Mouse (Mus musculus) MEL (cell line): Measurements from ENCODE around the gene Stab2. TPM values are rescaled to one million over a fixed set of nuclear protein-coding genes. Genes with fewer than 3 reads are reported as not detected.

Experiments
- DNase-seq: peaks from one replicate; pipeline ENCODE4 v3.0.0; 2011; ENCODE audit warnings: low read depth, low spot score
- H3K27ac ChIP-seq: 2 replicates; pipeline ENCODE4 v1.5.1; 2012; ENCODE audit warnings: low read depth, mild to moderate bottlenecking, control low read depth, low read length, moderate library complexity; ENCODE audit not compliant: control insufficient read depth
- H3K27me3 ChIP-seq, 2 experiments: fragments of 150-350 bp in 1 of 2; sonication (generic) in 1 of 2; 2 replicates each; pipeline ENCODE4 v1.6.1; 2012; ENCODE audit warnings: low read length in 2 of 2, mild to moderate bottlenecking in 2 of 2, improper control_type of control experiment in 1 of 2, moderate library complexity in 1 of 2; ENCODE audit not compliant: insufficient read depth in 2 of 2, control insufficient read depth in 1 of 2
- H3K36me3 ChIP-seq, 2 experiments: 2 replicates each; pipeline ENCODE4 v1.6.1; 2012 to 2014; ENCODE audit warnings: low read length in 2 of 2, improper control_type of control experiment in 1 of 2, inconsistent platforms in 1 of 2, mild to moderate bottlenecking in 1 of 2; ENCODE audit not compliant: insufficient read depth in 2 of 2, control insufficient read depth in 1 of 2
- H3K4me1 ChIP-seq, 2 experiments: fragments of 150-350 bp in 1 of 2; sonication (generic) in 1 of 2; 2 replicates each; pipeline ENCODE4 v1.6.1; 2012; ENCODE audit warnings: low read length in 2 of 2, improper control_type of control experiment in 1 of 2, mild to moderate bottlenecking in 1 of 2; ENCODE audit not compliant: insufficient read depth in 2 of 2, control insufficient read depth in 1 of 2
- H3K4me3 ChIP-seq, 2 experiments: fragments of 150-350 bp in 1 of 2; sonication (generic) in 1 of 2; 2 replicates each; pipeline ENCODE4 v1.5.1; 2012; ENCODE audit warnings: low read depth in 2 of 2, low read length in 2 of 2, mild to moderate bottlenecking in 2 of 2, moderate library complexity in 2 of 2, control low read depth in 1 of 2, improper control_type of control experiment in 1 of 2; ENCODE audit not compliant: control insufficient read depth in 1 of 2, insufficient read depth in 1 of 2
- H3K79me2 ChIP-seq: 2 replicates; pipeline ENCODE4 v1.6.1; 2012; ENCODE audit warnings: mild to moderate bottlenecking, low read length, moderate library complexity; ENCODE audit not compliant: control insufficient read depth, poor library complexity, insufficient read depth
- H3K9ac ChIP-seq: 2 replicates; pipeline ENCODE4 v1.6.1; 2012; ENCODE audit warnings: low read depth, mild to moderate bottlenecking, control low read depth, low read length, moderate library complexity; ENCODE audit not compliant: control insufficient read depth, poor library complexity, severe bottlenecking
- H3K9me3 ChIP-seq: fragments of 150-350 bp; sonication (generic); replicated peaks from 2 replicates; pipeline ENCODE4 v1.6.1; 2012; ENCODE audit warnings: mild to moderate bottlenecking, low read length, improper control_type of control experiment, moderate library complexity; ENCODE audit not compliant: insufficient read depth
- GATA1 ChIP-seq: IDR thresholded peaks from 2 replicates; pipeline ENCODE4 v1.6.1; 2011; ENCODE audit warnings: low read depth, low read length, improper control_type of control experiment
- HCFC1 ChIP-seq: IDR thresholded peaks from 2 replicates; pipeline ENCODE4 v1.6.1; 2012; ENCODE audit warnings: low read depth, mild to moderate bottlenecking, inconsistent platforms, low read length, improper control_type of control experiment, moderate library complexity
- MAX ChIP-seq: IDR thresholded peaks from 2 replicates; pipeline ENCODE4 v1.6.1; 2011; ENCODE audit warnings: low read length, improper control_type of control experiment
- MAZ ChIP-seq: IDR thresholded peaks from 2 replicates; pipeline ENCODE4 v1.6.1; 2012; ENCODE audit warnings: low read depth, mild to moderate bottlenecking, inconsistent platforms, low read length, improper control_type of control experiment
- MEF2A ChIP-seq: IDR thresholded peaks from 2 replicates; pipeline ENCODE4 v1.6.1; 2014; ENCODE audit warnings: low read depth, mild to moderate bottlenecking, inconsistent platforms, low read length, improper control_type of control experiment; ENCODE audit not compliant: poor library complexity, insufficient replicate concordance, severe bottlenecking; ENCODE audit errors: extremely low read depth
- MXI1 ChIP-seq: IDR thresholded peaks from 2 replicates; pipeline ENCODE4 v1.6.1; 2011; ENCODE audit warnings: mild to moderate bottlenecking, low read depth, low read length, improper control_type of control experiment
- MYB ChIP-seq: IDR thresholded peaks from 2 replicates; pipeline ENCODE4 v1.6.1; 2011; ENCODE audit warnings: mild to moderate bottlenecking, low read depth, low read length, improper control_type of control experiment
- MYC ChIP-seq: IDR thresholded peaks from 2 replicates; pipeline ENCODE4 v1.6.1; 2011; ENCODE audit warnings: low read depth, mild to moderate bottlenecking, low read length, improper control_type of control experiment, moderate library complexity
- NELFE ChIP-seq: IDR thresholded peaks from 2 replicates; pipeline ENCODE4 v1.6.1; 2011; ENCODE audit warnings: low read depth, low read length, improper control_type of control experiment
- NRF1 ChIP-seq: IDR thresholded peaks from 2 replicates; pipeline ENCODE4 v1.6.1; 2014; ENCODE audit warnings: low read depth, mild to moderate bottlenecking, inconsistent platforms, low read length, improper control_type of control experiment, moderate library complexity; ENCODE audit not compliant: poor library complexity, insufficient read depth, severe bottlenecking
- POLR2A ChIP-seq, 2 experiments: IDR thresholded peaks; 2 replicates each; pipeline ENCODE4 v1.6.1; 2011 to 2012; ENCODE audit warnings: low read length in 2 of 2, mild to moderate bottlenecking in 2 of 2, control low read depth in 1 of 2, improper control_type of control experiment in 1 of 2, low read depth in 1 of 2, moderate library complexity in 1 of 2; ENCODE audit not compliant: control insufficient read depth in 1 of 2, insufficient read depth in 1 of 2, poor library complexity in 1 of 2
- POLR2AphosphoS2 ChIP-seq: IDR thresholded peaks from 2 replicates; pipeline ENCODE4 v1.6.1; 2011; ENCODE audit warnings: low read length, improper control_type of control experiment
- SIN3A ChIP-seq: IDR thresholded peaks from 2 replicates; pipeline ENCODE4 v1.6.1; 2012; ENCODE audit warnings: low read length, improper control_type of control experiment, inconsistent platforms
- TCF12 ChIP-seq: IDR thresholded peaks from 2 replicates; pipeline ENCODE4 v1.6.1; 2014; ENCODE audit warnings: low read depth, mild to moderate bottlenecking, inconsistent platforms, low read length, improper control_type of control experiment, moderate library complexity
- UBTF ChIP-seq: IDR thresholded peaks from 2 replicates; pipeline ENCODE4 v1.6.1; 2012; ENCODE audit warnings: low read depth, mild to moderate bottlenecking, inconsistent platforms, low read length, improper control_type of control experiment, moderate library complexity, borderline replicate concordance; ENCODE audit not compliant: insufficient read depth
- ZC3H11A ChIP-seq: IDR thresholded peaks from 2 replicates; pipeline ENCODE4 v1.6.1; 2012; ENCODE audit warnings: low read depth, mild to moderate bottlenecking, inconsistent platforms, low read length, improper control_type of control experiment
- ZKSCAN1 ChIP-seq: IDR thresholded peaks from 2 replicates; pipeline ENCODE4 v1.6.1; 2012; ENCODE audit warnings: low read depth, mild to moderate bottlenecking, inconsistent platforms, low read length, improper control_type of control experiment, moderate library complexity
- ZMIZ1 ChIP-seq: IDR thresholded peaks from 2 replicates; pipeline ENCODE4 v1.6.1; 2012; ENCODE audit warnings: low read depth, mild to moderate bottlenecking, inconsistent platforms, low read length, improper control_type of control experiment, moderate library complexity
- ZNF384 ChIP-seq: IDR thresholded peaks from 2 replicates; pipeline ENCODE4 v1.6.1; 2012; ENCODE audit warnings: low read depth, mild to moderate bottlenecking, inconsistent platforms, low read length, improper control_type of control experiment
- polyA plus RNA-seq, 2 experiments: library from polyadenylated mRNA; stranded (reverse) in 1 of 2; unstranded in 1 of 2; fragments of >175 nt in 1 of 2; fragments of >200 nt in 1 of 2; gene quantifications; 2 replicates each; pipeline versions ENCODE4 v1.2.1 to v1.2.4; 2012; ENCODE audit warnings: low replicate concordance in 2 of 2, low read depth in 1 of 2; ENCODE audit not compliant: insufficient read length in 2 of 2, insufficient read depth in 1 of 2, missing spikeins in 1 of 2
- total RNA-seq: library from RNA; depleted of rRNA; stranded (reverse); fragments of 300-350 nt; gene quantifications from 2 replicates; pipeline ENCODE4 v1.2.3, GENCODE M21; 2012

The Stab2 gene
- total and polyA plus RNA-seq, 3 experiments = 0.73 to 5.1 TPM; not detected in 1

DNA sequence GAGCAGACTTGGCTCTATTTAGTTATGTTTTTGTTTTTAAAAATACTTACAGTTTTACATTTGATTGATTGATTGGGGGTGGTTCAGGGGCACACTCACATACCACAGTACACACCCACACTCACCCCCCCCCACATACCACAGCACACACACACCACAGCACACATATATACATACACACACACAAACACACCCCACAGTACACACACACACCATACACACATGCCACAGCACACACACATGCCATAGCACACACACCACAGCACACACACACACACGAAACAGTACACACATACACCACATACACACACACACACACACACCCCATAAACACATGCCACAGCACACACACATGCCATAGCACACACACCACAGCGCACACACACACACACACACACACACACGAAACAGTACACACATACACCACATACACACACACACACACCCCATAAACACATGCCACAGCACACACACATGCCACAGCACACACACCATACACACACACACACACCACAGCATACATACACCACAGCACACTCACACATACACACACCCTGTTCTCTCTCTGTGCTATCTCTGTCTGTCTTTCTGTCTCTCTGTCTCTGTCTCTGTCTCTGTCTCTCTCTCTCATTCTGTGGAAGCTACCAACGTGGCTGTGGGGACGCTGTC, 211.6 kb downstream of the Stab2 start:
- no peak for DNase-seq
- Histone ChIP-seq H3K27me3 (no peaks in the 10 kb centered on the region), H3K79me2 (peaks cover 26% of the 10 kb centered on the region), H3K9ac (no peak overlapping the region), H3K36me3 (no peaks in the 10 kb centered on the region; a peak in 2 of 4 replicates), H3K9me3 (no peaks in the 10 kb centered on the region), H3K4me1 (no peaks in the 10 kb centered on the region), H3K4me3 (no peak overlapping the region), H3K27ac (no peak overlapping the region)
- no peak for TF ChIP-seq POLR2AphosphoS2
- TF ChIP-seq MAZ = no peak

DNA sequence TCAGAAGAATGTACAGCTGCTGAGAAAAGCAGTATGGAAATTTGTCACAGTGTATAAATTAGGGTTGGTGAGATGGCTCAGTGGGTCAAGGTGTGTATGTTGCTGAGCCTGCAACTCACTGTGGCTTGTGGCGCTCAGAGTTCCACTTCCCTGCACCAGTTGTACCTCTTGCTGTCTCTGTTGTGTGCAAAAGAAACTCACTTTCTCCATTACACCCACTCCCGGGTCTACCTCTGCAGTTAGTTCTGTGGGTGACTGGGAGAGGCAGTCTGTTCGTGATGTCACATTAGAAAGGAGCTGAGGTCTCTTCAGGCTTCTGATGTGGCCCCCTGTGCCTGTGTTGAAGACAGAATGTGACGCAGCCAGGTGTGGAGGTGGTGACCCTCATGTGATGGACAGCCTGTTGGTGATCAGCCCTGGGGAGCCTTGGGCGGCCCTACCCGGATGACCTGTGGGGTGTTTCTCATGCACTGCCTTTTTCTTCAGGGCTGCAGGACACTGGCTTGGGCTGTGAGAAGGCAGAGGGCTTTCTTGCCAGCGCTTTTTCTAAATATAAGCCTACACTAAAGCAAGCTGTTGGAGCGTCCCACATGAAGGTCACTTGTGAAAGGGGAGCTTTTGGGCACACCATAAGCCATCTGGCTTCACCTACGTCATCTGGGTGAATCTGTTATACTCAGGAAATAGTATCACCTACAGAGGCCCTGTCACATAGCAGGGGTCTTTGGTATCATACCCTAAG, 212.9 kb downstream of the Stab2 start:
- TF ChIP-seq ZMIZ1 = no peak
- no peak for TF ChIP-seq POLR2A (IDR thresholded peaks at IDR 0.05; ENCODE audit: control insufficient read depth in 1 of 2, insufficient read depth in 1 of 2, low read depth in 1 of 2, low read length in 2 of 2, poor library complexity in 1 of 2)
- no peak for TF ChIP-seq MAZ
- no peak for TF ChIP-seq SIN3A
- TF ChIP-seq HCFC1 = no peak
- no peak for TF ChIP-seq MYB
- no peak for TF ChIP-seq UBTF
- no peak for TF ChIP-seq ZKSCAN1
- no peak overlapping the region for H3K27ac ChIP-seq
- H3K4me1 ChIP-seq = no peaks in the 10 kb centered on the region
- no peak overlapping the region for H3K4me3 ChIP-seq
- H3K9ac ChIP-seq = no peak overlapping the region
- no peaks in the 10 kb centered on the region for H3K27me3 ChIP-seq
- H3K9me3 ChIP-seq = no peaks in the 10 kb centered on the region
- H3K36me3 ChIP-seq = no peaks in the 10 kb centered on the region; a peak in 2 of 4 replicates
- no peak for DNase-seq
- H3K79me2 ChIP-seq = peaks cover 26% of the 10 kb centered on the region

DNA sequence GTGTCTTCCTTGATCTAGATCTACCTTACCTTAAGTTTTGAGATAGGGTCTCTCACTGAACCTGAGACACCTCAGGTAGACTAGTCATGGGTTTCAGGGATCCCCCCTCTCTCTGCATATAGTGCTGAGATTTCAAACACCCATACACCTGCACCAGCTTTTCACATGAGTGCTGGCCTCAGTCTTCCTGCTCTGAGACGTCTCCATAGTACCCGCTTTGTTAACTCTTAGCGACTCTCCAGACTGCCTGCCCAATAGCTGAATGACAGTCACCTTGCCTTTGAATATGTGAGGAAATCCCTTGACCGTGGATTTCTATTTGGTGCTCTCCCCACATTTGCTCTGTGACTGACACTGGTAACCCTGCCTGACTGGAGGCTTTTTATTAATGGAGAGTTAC, 213.6 kb downstream of the Stab2 start:
- Histone ChIP-seq H3K4me1 (no peaks in the 10 kb centered on the region), H3K36me3 (no peaks in the 10 kb centered on the region; a peak in 2 of 4 replicates), H3K79me2 (peaks cover 32% of the 10 kb centered on the region), H3K9ac (no peak overlapping the region), H3K27ac (no peak overlapping the region), H3K4me3 (no peak overlapping the region), H3K9me3 (no peaks in the 10 kb centered on the region), H3K27me3 (no peaks in the 10 kb centered on the region)
- no peak for DNase-seq
- no peak for TF ChIP-seq NELFE
- no peak for TF ChIP-seq ZNF384
- TF ChIP-seq POLR2A (IDR thresholded peaks at IDR 0.05; ENCODE audit: control insufficient read depth in 1 of 2, insufficient read depth in 1 of 2, low read depth in 1 of 2, low read length in 2 of 2, poor library complexity in 1 of 2) = no peak
- TF ChIP-seq MAX = no peak
- no peak for TF ChIP-seq MYC
- no peak for TF ChIP-seq NRF1
- TF ChIP-seq MEF2A = no peak
- no peak for TF ChIP-seq MXI1
- no peak for TF ChIP-seq GATA1
- no peak for TF ChIP-seq HCFC1
- TF ChIP-seq TCF12 = no peak
- TF ChIP-seq POLR2AphosphoS2 = no peak
- no peak for TF ChIP-seq ZC3H11A
- no peak for TF ChIP-seq MYB
- TF ChIP-seq SIN3A = no peak
